Mouse (Mus musculus) kidney, postnatal 36 days (tissue): ENCODE data around the gene Mrgpra2a.
"Not testable (repeated sequence)": the region's sequence is repeated elsewhere in the genome, so short reads cannot be mapped to it uniquely, and the experiment has no call there.

Source experiments
- DNase-seq, 2 experiments: peaks; one replicate each; pipeline ENCODE4 v3.0.0; 2021 to 2022; ENCODE audit warnings: mixed read lengths in 2 of 2

Mrgpra2a gene

DNA sequence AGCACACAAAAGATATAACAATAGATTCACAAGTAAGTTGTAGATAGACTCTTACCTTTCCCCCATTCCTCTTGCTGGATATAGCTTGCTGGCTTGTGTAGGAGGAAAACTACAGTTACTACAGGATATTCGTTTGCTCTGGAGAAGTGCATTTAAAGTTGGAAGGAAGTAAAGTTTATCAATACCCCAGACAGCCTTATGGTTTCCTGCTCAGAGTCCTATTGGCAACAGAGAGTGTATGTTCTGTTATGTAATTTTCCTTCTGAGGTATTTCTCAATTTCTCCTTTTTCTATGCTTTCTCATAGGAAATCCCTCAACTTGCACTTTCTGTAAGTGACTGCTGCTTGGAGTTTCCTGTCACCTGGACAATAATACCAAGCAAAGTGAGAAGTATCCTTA lies at the start of gene Mrgpra2a:
TSS of gene Mrgpra2a (minus strand) at position 125 of the 400 bp plus-strand sequence.
- DNase-seq: not testable (repeated sequence)

DNA sequence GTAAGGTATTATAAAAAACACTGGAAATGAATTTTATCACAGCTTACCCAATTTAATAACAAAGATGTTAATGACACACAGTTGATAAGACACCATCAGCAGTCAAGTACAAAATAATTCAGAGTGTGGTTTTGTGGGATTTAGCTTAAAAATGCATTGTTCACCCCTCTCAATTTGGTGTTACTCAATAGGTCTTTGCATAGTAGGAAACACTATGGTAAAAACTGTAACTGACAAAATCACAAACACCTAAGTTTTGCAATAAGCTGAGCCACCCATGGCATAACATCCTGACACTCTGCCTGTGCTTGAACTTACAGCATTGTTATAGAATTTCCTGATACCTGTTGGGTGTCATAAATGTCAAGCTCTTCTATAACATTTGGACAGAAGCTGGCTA lies 39.3 kb upstream of the Mrgpra2a start:
- not testable (repeated sequence) for DNase-seq

DNA sequence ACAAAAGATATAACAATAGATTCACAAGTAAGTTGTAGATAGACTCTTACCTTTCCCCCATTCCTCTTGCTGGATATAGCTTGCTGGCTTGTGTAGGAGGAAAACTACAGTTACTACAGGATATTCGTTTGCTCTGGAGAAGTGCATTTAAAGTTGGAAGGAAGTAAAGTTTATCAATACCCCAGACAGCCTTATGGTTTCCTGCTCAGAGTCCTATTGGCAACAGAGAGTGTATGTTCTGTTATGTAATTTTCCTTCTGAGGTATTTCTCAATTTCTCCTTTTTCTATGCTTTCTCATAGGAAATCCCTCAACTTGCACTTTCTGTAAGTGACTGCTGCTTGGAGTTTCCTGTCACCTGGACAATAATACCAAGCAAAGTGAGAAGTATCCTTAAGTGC lies 37.5 kb upstream of the Mrgpra2a start:
- not testable (repeated sequence) for DNase-seq

DNA sequence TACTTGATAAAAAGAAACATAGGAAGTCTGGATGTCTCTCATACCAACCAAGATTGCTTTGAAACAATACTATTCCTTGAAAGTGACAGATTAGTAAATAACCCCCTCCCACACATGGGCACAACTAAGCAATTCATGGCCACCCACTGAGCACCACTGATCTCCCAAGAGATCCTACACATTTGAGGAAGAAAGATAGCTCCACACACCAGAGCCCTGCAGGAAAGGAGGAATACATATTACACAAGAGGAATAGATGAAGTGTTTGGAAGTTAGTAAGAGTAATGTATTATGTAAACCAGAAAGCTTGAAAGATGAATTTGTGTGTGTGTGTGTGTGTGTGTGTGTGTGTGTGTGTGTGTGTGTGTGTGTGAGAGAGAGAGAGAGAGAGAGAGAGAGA lies 31.2 kb upstream of the Mrgpra2a start:
- not testable (repeated sequence) for DNase-seq

DNA sequence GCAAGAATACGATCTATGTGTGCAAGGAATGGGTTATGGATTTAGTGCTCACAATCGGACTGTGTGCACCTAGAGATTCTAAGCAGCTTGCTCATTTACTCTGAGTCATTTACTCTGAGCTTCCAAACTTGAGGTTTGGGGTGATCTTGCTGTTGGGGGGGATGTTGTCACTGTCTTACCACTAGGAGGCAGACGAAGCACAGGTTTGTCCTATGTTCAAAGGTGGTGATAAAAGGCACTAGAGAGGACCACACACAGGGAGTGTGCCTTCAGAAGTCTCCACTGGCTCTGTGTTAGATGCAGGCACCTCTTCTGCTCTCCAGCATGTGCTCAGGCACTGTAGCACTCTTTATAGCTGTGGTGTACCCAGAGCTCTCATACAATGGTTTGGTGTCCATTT lies 22.0 kb upstream of the Mrgpra2a start:
- not testable (repeated sequence) for DNase-seq

DNA sequence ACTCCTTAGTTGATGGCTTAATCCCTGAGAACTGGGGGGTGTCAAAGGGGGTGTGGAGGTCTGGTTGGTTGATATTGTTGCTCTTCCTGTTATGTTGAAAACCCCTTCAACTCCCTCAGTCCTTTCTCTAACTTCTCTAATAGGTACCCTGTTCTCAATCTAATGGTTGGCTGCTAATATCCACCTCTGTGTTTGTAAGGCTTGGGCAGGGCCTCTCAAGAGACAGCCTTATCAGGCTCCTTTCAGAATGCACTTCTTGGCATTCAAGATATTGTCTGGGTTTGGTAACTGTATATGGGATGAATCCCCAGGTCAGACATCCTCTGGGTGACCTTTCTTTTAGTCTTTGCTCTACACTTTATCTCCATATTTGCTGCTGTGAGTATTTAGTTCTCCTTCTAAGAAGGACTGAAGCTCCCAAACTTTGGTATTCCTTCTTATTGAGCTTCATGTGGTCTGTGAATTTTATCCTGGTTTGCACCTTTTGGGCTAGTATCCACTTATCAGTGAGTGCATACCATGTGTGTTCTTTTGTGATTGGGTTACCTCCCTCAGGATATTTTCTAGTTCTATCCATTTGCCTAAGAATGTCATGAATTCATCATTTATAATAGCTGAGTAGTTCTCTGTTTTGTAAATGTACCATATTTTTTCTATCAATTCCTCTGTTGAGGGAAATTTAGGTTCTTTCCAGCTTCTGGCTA lies 13.5 kb upstream of the Mrgpra2a start:
- not testable (repeated sequence) for DNase-seq

DNA sequence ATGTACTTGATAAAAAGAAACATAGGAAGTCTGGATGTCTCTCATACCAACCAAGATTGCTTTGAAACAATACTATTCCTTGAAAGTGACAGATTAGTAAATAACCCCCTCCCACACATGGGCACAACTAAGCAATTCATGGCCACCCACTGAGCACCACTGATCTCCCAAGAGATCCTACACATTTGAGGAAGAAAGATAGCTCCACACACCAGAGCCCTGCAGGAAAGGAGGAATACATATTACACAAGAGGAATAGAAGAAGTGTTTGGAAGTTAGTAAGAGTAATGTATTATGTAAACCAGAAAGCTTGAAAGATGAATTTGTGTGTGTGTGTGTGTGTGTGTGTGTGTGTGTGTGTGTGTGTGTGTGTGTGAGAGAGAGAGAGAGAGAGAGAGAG lies 6.2 kb downstream of the Mrgpra2a start:
- DNase-seq: not testable (repeated sequence)

DNA sequence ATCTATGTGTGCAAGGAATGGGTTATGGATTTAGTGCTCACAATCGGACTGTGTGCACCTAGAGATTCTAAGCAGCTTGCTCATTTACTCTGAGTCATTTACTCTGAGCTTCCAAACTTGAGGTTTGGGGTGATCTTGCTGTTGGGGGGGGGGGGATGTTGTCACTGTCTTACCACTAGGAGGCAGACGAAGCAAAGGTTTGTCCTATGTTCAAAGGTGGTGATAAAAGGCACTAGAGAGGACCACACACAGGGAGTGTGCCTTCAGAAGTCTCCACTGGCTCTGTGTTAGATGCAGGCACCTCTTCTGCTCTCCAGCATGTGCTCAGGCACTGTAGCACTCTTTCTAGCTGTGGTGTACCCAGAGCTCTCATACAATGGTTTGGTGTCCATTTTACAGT lies 15.5 kb downstream of the Mrgpra2a start:
- not testable (repeated sequence) for DNase-seq

DNA sequence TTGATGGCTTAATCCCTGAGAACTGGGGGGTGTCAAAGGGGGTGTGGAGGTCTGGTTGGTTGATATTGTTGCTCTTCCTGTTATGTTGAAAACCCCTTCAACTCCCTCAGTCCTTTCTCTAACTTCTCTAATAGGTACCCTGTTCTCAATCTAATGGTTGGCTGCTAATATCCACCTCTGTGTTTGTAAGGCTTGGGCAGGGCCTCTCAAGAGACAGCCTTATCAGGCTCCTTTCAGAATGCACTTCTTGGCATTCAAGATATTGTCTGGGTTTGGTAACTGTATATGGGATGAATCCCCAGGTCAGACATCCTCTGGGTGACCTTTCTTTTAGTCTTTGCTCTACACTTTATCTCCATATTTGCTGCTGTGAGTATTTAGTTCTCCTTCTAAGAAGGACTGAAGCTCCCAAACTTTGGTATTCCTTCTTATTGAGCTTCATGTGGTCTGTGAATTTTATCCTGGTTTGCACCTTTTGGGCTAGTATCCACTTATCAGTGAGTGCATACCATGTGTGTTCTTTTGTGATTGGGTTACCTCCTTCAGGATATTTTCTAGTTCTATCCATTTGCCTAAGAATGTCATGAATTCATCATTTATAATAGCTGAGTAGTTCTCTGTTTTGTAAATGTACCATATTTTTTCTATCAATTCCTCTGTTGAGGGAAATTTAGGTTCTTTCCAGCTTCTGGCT lies 24.0 kb downstream of the Mrgpra2a start:
- DNase-seq: not testable (repeated sequence)

DNA sequence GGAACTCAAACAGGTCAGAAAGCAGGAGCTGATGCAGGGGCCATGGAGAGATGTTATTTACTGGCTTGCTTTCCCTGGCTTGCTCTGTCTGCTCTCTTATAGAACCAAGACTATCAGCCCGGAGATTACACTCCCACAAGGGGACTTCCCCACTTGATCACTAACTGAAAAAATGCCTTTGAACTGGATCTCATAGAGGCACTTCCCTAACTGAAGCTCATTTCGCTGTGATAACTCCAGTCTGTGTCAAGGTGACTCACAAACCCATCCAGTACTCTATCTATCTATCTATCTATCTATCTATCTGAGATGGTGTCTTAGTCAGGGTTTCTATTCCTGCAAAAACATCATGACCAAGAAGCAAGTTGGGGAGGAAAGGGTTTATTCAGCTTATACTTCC lies 41.3 kb downstream of the Mrgpra2a start:
- no peak for DNase-seq

DNA sequence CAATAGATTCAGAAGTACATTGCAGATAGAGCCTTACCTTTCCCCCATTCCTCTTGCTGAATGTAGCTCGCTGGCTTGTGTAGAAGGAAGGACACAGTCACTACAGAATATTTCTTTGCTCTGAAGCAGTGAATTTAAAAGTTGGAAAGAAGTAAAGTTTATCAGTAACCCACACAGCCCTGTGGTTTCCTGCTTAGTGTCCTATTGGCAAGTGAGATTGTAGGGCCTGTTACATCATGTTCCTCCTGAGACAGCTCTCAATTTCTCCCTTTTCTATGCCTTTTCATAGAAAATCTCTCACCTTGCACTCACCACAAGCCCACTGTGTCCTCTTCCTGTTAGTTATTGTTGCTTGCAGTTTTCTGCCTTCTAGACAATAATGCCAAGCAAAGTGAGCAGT lies 42.4 kb downstream of the Mrgpra2a start:
- no peak for DNase-seq

DNA sequence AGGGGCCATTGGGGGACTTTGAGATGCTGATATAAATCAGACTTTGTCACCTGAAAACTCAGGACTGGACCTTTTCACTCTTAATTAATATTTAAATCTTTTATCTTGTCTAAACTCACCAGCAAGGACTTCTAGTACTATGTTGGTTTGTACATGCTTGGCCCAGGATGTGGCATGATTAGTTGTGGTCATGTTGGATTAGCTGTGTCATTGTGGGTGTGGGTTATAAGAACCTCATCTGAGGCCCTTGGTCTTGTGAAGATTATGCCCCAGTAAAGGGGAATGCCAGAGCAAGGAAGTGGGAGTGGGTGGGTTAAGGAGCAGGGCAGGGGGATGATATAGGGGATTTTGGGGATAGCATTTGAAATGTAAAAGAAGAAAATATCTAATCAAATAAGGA lies 50.8 kb downstream of the Mrgpra2a start:
- no peak for DNase-seq
